Mouse (Mus musculus): ENCODE measurements around the gene Mical3. TPM values are rescaled to one million over a fixed set of nuclear protein-coding genes. Genes with fewer than 3 reads are reported as not detected.

The Mical3 gene
- total and polyA plus RNA-seq, 3 experiments: 52.1 to 127 (median 114) TPM

DNA sequence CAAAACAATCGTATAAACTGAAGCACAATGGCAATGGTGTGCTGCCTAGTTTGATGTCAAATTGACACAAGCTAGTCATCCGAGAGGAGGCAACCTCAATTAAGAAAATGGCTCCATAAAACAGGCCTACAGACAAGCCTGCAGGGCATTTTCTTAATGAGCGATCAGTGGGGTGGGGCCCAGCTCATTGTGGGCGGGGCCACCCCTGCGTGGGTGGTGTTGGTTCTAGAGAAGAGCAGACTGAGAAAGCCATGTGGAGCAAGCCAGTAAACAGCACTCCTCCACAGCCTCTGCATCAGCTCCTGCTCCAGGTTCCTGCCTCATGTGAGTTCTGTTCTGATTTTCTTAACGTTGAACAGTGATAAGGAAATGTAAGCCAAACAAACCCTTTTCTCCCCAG is 6.4 kb upstream of the Mical3 start:
- no peaks in the 10 kb centered on the region for H3K27me3 ChIP-seq (ENCODE audit: control insufficient read depth, insufficient read depth, low read length)
- H3K79me2 ChIP-seq (replicated peaks; ENCODE audit: control insufficient read depth, insufficient read depth, low read length): no peaks in the 10 kb centered on the region
- H3K9ac ChIP-seq (ENCODE audit: low read depth, low read length): no peak overlapping the region
- DNase-seq: no peak
- H3K4me1 ChIP-seq (ENCODE audit: control insufficient read depth, insufficient read depth, low read length): no peaks in the 10 kb centered on the region
- 59% methylated on average over 6 of the region's 6 CpGs for WGBS
- H3K4me3 ChIP-seq: no peak overlapping the region
- intact Hi-C loops (cut with DNase I): no loop called here
- no peak overlapping the region for H3K27ac ChIP-seq
- no peaks in the 10 kb centered on the region for H3K36me3 ChIP-seq (ENCODE audit: control insufficient read depth, insufficient read depth, low read length)
- TF ChIP-seq POLR2A (IDR thresholded peaks at IDR 0.05; ENCODE audit: insufficient read depth, low read depth, low read length): no peak
- TF ChIP-seq CTCF (IDR thresholded peaks at IDR 0.05): no peak
- no peak for TF ChIP-seq EP300 (IDR thresholded peaks at IDR 0.05; ENCODE audit: insufficient read depth, low read depth, low read length)

GRCm38 (mm10) chr6:121134884-121135283 is 4.1 kb upstream of the Mical3 start:
- TF ChIP-seq POLR2A (IDR thresholded peaks at IDR 0.05; ENCODE audit: insufficient read depth, low read depth, low read length): no peak
- no peak for TF ChIP-seq EP300 (IDR thresholded peaks at IDR 0.05; ENCODE audit: insufficient read depth, low read depth, low read length)
- no peak for TF ChIP-seq CTCF (IDR thresholded peaks at IDR 0.05)
- Histone ChIP-seq H3K4me1 (ENCODE audit: control insufficient read depth, insufficient read depth, low read length) (no peaks in the 10 kb centered on the region; the same call in 1 of the 2 replicates), H3K4me3 (no peak overlapping the region), H3K36me3 (ENCODE audit: control insufficient read depth, insufficient read depth, low read length) (no peaks in the 10 kb centered on the region), H3K27ac (no peak overlapping the region), H3K9ac (ENCODE audit: low read depth, low read length) (no peak overlapping the region), H3K79me2 (replicated peaks; ENCODE audit: control insufficient read depth, insufficient read depth, low read length) (no peaks in the 10 kb centered on the region), H3K27me3 (ENCODE audit: control insufficient read depth, insufficient read depth, low read length) (no peaks in the 10 kb centered on the region)
- no peak for DNase-seq
- WGBS: 56% methylated on average over 5 of the region's 5 CpGs
- intact Hi-C loops (cut with DNase I): no loop called here

DNA sequence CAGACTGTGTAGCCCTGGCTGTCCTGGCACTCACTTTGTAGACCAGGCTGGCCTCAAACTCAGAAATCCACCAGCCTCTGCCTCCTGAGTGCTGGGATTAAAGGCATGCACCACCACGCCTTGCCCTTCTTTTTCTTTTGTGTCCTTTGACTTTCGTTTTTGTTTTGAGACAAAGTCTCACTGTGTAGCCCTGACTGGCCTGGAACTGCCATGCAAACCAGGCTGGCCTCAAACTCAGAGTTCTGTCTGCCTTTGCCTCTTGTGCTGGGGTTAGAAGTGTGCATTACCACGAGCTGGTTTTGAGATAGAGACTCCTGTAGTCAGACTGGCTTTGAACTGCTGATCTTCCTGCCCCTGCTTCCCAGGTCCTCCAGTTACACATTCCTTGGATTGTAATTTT is 3.5 kb upstream of the Mical3 start:
- intact Hi-C loops (cut with DNase I): no loop called here
- DNase-seq: no peak
- no peaks in the 10 kb centered on the region; the same call in 1 of the 2 replicates for H3K4me1 ChIP-seq (ENCODE audit: control insufficient read depth, insufficient read depth, low read length)
- no peak overlapping the region for H3K4me3 ChIP-seq
- 62% methylated on average over 3 of the region's 3 CpGs for WGBS
- no peaks in the 10 kb centered on the region for H3K27me3 ChIP-seq (ENCODE audit: control insufficient read depth, insufficient read depth, low read length)
- H3K9ac ChIP-seq (ENCODE audit: low read depth, low read length): no peak overlapping the region
- TF ChIP-seq CTCF (IDR thresholded peaks at IDR 0.05): no peak
- TF ChIP-seq POLR2A (IDR thresholded peaks at IDR 0.05; ENCODE audit: insufficient read depth, low read depth, low read length): no peak
- TF ChIP-seq EP300 (IDR thresholded peaks at IDR 0.05; ENCODE audit: insufficient read depth, low read depth, low read length): no peak
- H3K27ac ChIP-seq: no peak overlapping the region
- no peaks in the 10 kb centered on the region for H3K79me2 ChIP-seq (replicated peaks; ENCODE audit: control insufficient read depth, insufficient read depth, low read length)
- H3K36me3 ChIP-seq (ENCODE audit: control insufficient read depth, insufficient read depth, low read length): no peaks in the 10 kb centered on the region

- Histone ChIP-seq H3K4me3 (peak overlapping the region; percentile 45), H3K36me3 (ENCODE audit: control insufficient read depth, insufficient read depth, low read length) (no peaks in the 10 kb centered on the region), H3K4me1 (ENCODE audit: control insufficient read depth, insufficient read depth, low read length) (no peaks in the 10 kb centered on the region; the same call in 1 of the 2 replicates), H3K27me3 (ENCODE audit: control insufficient read depth, insufficient read depth, low read length) (no peaks in the 10 kb centered on the region), H3K79me2 (replicated peaks; ENCODE audit: control insufficient read depth, insufficient read depth, low read length) (no peaks in the 10 kb centered on the region), H3K9ac (ENCODE audit: low read depth, low read length) (0 out of 2 replicates have a peak overlapping the region, but pooled peaks have one; percentile 37), H3K27ac (no peak overlapping the region; the same call in 1 of the 2 replicates)
- intact Hi-C loops (cut with DNase I): loop anchor here (1.0 to 2.0 kb wide), 3 partner anchors 49 to 159 kb away; no protein-coding TSS in a partner anchor
- peak; percentile 85 for DNase-seq
- TF ChIP-seq EP300 (IDR thresholded peaks at IDR 0.05; ENCODE audit: insufficient read depth, low read depth, low read length): peak; percentile 43; the same call in 1 of the 2 replicates
- TF ChIP-seq POLR2A (IDR thresholded peaks at IDR 0.05; ENCODE audit: insufficient read depth, low read depth, low read length): no peak
- peak; percentile 89 for TF ChIP-seq CTCF (IDR thresholded peaks at IDR 0.05)
- 3% methylated on average over 32 of the region's 32 CpGs for WGBS
Observed at GRCm38 (mm10) chr6:121130039-121130705, 627 bp downstream of the Mical3 start.

DNA sequence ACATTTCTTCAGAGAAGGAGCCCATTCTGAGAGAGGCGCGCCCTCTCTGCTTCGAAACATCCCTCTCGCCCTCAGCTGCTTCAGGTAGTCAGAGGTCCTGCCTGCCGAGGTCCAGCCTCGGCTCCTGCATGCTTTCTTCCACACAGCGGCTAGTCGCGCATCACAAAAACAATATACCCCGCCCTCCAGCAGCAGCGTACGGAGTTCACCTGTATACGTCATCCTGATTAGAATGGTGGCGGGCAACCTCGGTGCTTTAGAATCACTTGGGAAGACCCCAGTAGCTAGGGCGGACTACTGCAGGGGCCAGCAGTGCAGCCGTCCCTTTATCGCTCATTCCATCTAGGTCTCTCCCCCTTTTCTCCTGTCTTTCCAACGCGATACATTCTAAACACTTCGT is 1.3 kb downstream of the Mical3 start:
- H3K4me3 ChIP-seq: peak overlapping the region; percentile 45
- WGBS: 33% methylated on average over 21 of the region's 21 CpGs
- H3K27ac ChIP-seq: no peak overlapping the region
- no peaks in the 10 kb centered on the region for H3K36me3 ChIP-seq (ENCODE audit: control insufficient read depth, insufficient read depth, low read length)
- TF ChIP-seq POLR2A (IDR thresholded peaks at IDR 0.05; ENCODE audit: insufficient read depth, low read depth, low read length) (no peak), EP300 (IDR thresholded peaks at IDR 0.05; ENCODE audit: insufficient read depth, low read depth, low read length) (no peak), CTCF (IDR thresholded peaks at IDR 0.05) (no peak)
- intact Hi-C loops (cut with DNase I): loop anchor here (10.0 kb wide), 1 partner anchor 235 kb away; no protein-coding TSS in a partner anchor
- H3K4me1 ChIP-seq (ENCODE audit: control insufficient read depth, insufficient read depth, low read length): no peaks in the 10 kb centered on the region; the same call in 1 of the 2 replicates
- no peaks in the 10 kb centered on the region for H3K79me2 ChIP-seq (replicated peaks; ENCODE audit: control insufficient read depth, insufficient read depth, low read length)
- DNase-seq: no peak
- H3K9ac ChIP-seq (ENCODE audit: low read depth, low read length): no peak overlapping the region
- no peaks in the 10 kb centered on the region for H3K27me3 ChIP-seq (ENCODE audit: control insufficient read depth, insufficient read depth, low read length)

GRCm38 (mm10) chr6:121128736-121129135 is 2.1 kb downstream of the Mical3 start:
- intact Hi-C loops (cut with DNase I): loop anchor here (10.0 kb wide), 1 partner anchor 234 kb away; no protein-coding TSS in a partner anchor

More at GRCm38 (mm10) chr6:121128736-121129135, 2.1 kb downstream of the Mical3 start:
- TF ChIP-seq CTCF (IDR thresholded peaks at IDR 0.05) (no peak), EP300 (IDR thresholded peaks at IDR 0.05; ENCODE audit: insufficient read depth, low read depth, low read length) (no peak)
- H3K79me2 ChIP-seq (replicated peaks; ENCODE audit: control insufficient read depth, insufficient read depth, low read length): no peaks in the 10 kb centered on the region
- no peaks in the 10 kb centered on the region; the same call in 1 of the 2 replicates for H3K4me1 ChIP-seq (ENCODE audit: control insufficient read depth, insufficient read depth, low read length)
- no peak overlapping the region for H3K27ac ChIP-seq
- no peak for DNase-seq
- H3K36me3 ChIP-seq (ENCODE audit: control insufficient read depth, insufficient read depth, low read length): no peaks in the 10 kb centered on the region
- 95% methylated on average over 5 of the region's 5 CpGs for WGBS
- H3K27me3 ChIP-seq (ENCODE audit: control insufficient read depth, insufficient read depth, low read length): no peaks in the 10 kb centered on the region
- no peak overlapping the region for H3K9ac ChIP-seq (ENCODE audit: low read depth, low read length)
- no peak overlapping the region for H3K4me3 ChIP-seq
